ENCODE assay signal across 9 mouse cellular contexts in genomic region chr10:84143674-84144343, GRCm38 (mm10).
DNase-seq lines count a peak whose midpoint lies in the region; ATAC-seq and TF ChIP-seq lines count a peak whose summit lies in the region.
"Had no signal": no experiment of that assay in that cellular context is flagged by ENCODE, and none has a peak within 500 bp of the region (broad histone marks: within the 10 kb centered on the region; RNA-seq: fewer than 3 reads in every experiment).

No protein-coding gene starts in this region.

- no peak overlapping the region for H3ac ChIP-seq in myocyte (ENCODE audit: control insufficient read depth, insufficient read length)

- no peak for ATAC-seq in kidney, postnatal 0 days (replicated peaks; ENCODE audit: low FRiP score, low read depth)
- ATAC-seq in kidney, embryonic 14.5 days (ENCODE audit: low FRiP score, low TSS enrichment) = no peak
- peak; percentile 60; the same call in 1 of the 2 replicates for ATAC-seq in embryonic facial prominence, embryonic 14.5 days (ENCODE audit: low read depth)
- ATAC-seq: forebrain, embryonic 15.5 days had no signal

- no peaks in the 10 kb centered on the region for H3K36me3 ChIP-seq in kidney, postnatal 0 days (ENCODE audit: insufficient read depth, low read length)
- no peaks in the 10 kb centered on the region for H3K36me3 ChIP-seq in kidney, embryonic 14.5 days (ENCODE audit: control insufficient read depth, insufficient read depth, low read length)
- H3K36me3 ChIP-seq in embryonic facial prominence, embryonic 14.5 days (ENCODE audit: control insufficient read depth, insufficient read depth, low read length) = no peaks in the 10 kb centered on the region
- H3K36me3 ChIP-seq in limb, embryonic 10.5 days = no peaks in the 10 kb centered on the region
- no peaks in the 10 kb centered on the region for H3K36me3 ChIP-seq in myocyte (ENCODE audit: control insufficient read depth, insufficient read depth)
- H3K36me3 ChIP-seq: forebrain, embryonic 15.5 days had no signal

- no peak overlapping the region for H3K4me3 ChIP-seq in kidney, postnatal 0 days (replicated peaks; ENCODE audit: low read depth, low read length)
- no peak overlapping the region for H3K4me3 ChIP-seq in kidney, embryonic 14.5 days (ENCODE audit: low read length)
- no peak overlapping the region for H3K4me3 ChIP-seq in embryonic facial prominence, embryonic 14.5 days (ENCODE audit: low read depth, low read length)
- no peak overlapping the region for H3K4me3 ChIP-seq in limb, embryonic 10.5 days
- no peak overlapping the region for H3K4me3 ChIP-seq in myocyte
- H3K4me3 ChIP-seq: forebrain, embryonic 15.5 days had no signal

- intact Hi-C loops in left cerebral cortex, postnatal 36 days (cut with DNase I) = no loop called here

- no peak for TF ChIP-seq CTCF in kidney, postnatal 0 days (IDR thresholded peaks at IDR 0.05; ENCODE audit: low read depth)

- H3K27me3 ChIP-seq in kidney, postnatal 0 days (ENCODE audit: insufficient read depth, low read length) = no peaks in the 10 kb centered on the region
- no peaks in the 10 kb centered on the region for H3K27me3 ChIP-seq in kidney, embryonic 14.5 days (ENCODE audit: control insufficient read depth, insufficient read depth, low read length)
- H3K27me3 ChIP-seq in embryonic facial prominence, embryonic 14.5 days (replicated peaks; ENCODE audit: control insufficient read depth, insufficient read depth, low read length) = no peaks in the 10 kb centered on the region
- H3K27me3 ChIP-seq in limb, embryonic 10.5 days (ENCODE audit: low read depth, poor library complexity, severe bottlenecking) = no peaks in the 10 kb centered on the region
- H3K27me3 ChIP-seq in myocyte (ENCODE audit: control insufficient read depth, insufficient read depth, insufficient read length) = no peaks in the 10 kb centered on the region
- H3K27me3 ChIP-seq: forebrain, embryonic 15.5 days had no signal

- H3K4me2 ChIP-seq in kidney, postnatal 0 days (ENCODE audit: low read length) = no peak overlapping the region
- H3K4me2 ChIP-seq in kidney, embryonic 14.5 days (replicated peaks; ENCODE audit: low read depth, low read length) = no peak overlapping the region
- H3K4me2 ChIP-seq in embryonic facial prominence, embryonic 14.5 days (ENCODE audit: low read depth, low read length) = no peak overlapping the region
- peak overlapping the region; percentile 27 for H3K4me2 ChIP-seq in myocyte (ENCODE audit: low read depth)
- H3K4me2 ChIP-seq: forebrain, embryonic 15.5 days had no signal

- H3K9me3 ChIP-seq in kidney, postnatal 0 days (replicated peaks; ENCODE audit: low read length) = no peaks in the 10 kb centered on the region
- no peaks in the 10 kb centered on the region for H3K9me3 ChIP-seq in kidney, embryonic 14.5 days (ENCODE audit: control insufficient read depth, low read length)
- H3K9me3 ChIP-seq in embryonic facial prominence, embryonic 14.5 days (ENCODE audit: control insufficient read depth, low read length) = peaks cover 4% of the 10 kb centered on the region; the same call in 1 of the 2 replicates
- H3K9me3 ChIP-seq in limb, embryonic 10.5 days (replicated peaks) = no peaks in the 10 kb centered on the region
- H3K9me3 ChIP-seq: forebrain, embryonic 15.5 days had no signal

- no peaks in the 10 kb centered on the region for H3K4me1 ChIP-seq in kidney, postnatal 0 days (replicated peaks; ENCODE audit: insufficient read depth, low read length)
- 0 out of 2 replicates have a peak, but pooled peaks cover 3% of the 10 kb centered on the region for H3K4me1 ChIP-seq in kidney, embryonic 14.5 days (ENCODE audit: control insufficient read depth, insufficient read depth, low read length)
- peaks cover 9% of the 10 kb centered on the region for H3K4me1 ChIP-seq in embryonic facial prominence, embryonic 14.5 days (ENCODE audit: control insufficient read depth, insufficient read depth, low read length)
- H3K4me1 ChIP-seq in limb, embryonic 10.5 days = peaks cover 15% of the 10 kb centered on the region
- H3K4me1 ChIP-seq: forebrain, embryonic 15.5 days had no signal

- H3K27ac ChIP-seq in kidney, postnatal 0 days = no peak overlapping the region
- no peak overlapping the region for H3K27ac ChIP-seq in kidney, embryonic 14.5 days (ENCODE audit: low read depth, low read length)
- H3K27ac ChIP-seq in embryonic facial prominence, embryonic 14.5 days (replicated peaks; ENCODE audit: low read depth, low read length) = no peak overlapping the region
- H3K27ac ChIP-seq in limb, embryonic 10.5 days = peak overlapping the region; percentile 22; the same call in 1 of the 2 replicates
- H3K27ac ChIP-seq: forebrain, embryonic 15.5 days had no signal

- no peak for TF ChIP-seq POLR2A in myocyte (IDR thresholded peaks at IDR 0.05; ENCODE audit: insufficient read length, low read depth)

- H3K9ac ChIP-seq in kidney, postnatal 0 days (ENCODE audit: low read depth, low read length) = no peak overlapping the region
- H3K9ac ChIP-seq in kidney, embryonic 14.5 days (ENCODE audit: low read depth, low read length) = no peak overlapping the region
- H3K9ac ChIP-seq in embryonic facial prominence, embryonic 14.5 days (ENCODE audit: low read depth, low read length) = no peak overlapping the region
- H3K9ac ChIP-seq: forebrain, embryonic 15.5 days had no signal

- no peaks in the 10 kb centered on the region for H3K79me2 ChIP-seq in myocyte (ENCODE audit: control insufficient read depth, insufficient read depth)

- WGBS in kidney, postnatal 0 days = 16% methylated on average over 5 of the region's 5 CpGs
- 24% methylated on average over 5 of the region's 5 CpGs for WGBS in kidney, embryonic 14.5 days
- WGBS in embryonic facial prominence, embryonic 14.5 days = 24% methylated on average over 5 of the region's 5 CpGs
- WGBS in limb, embryonic 10.5 days = 57% methylated on average over 5 of the region's 5 CpGs

- peak; percentile 38 for DNase-seq in kidney, postnatal 0 days (ENCODE audit: low spot score)
- peak; percentile 70 for DNase-seq in embryonic facial prominence, embryonic 14.5 days (ENCODE audit: low spot score)
- DNase-seq in limb, embryonic 10.5 days (ENCODE audit: low spot score) = peak; percentile 35
- DNase-seq in MN1 (ENCODE audit: low spot score) = no peak
- no peak for DNase-seq in testis, postnatal 10 days (ENCODE audit: low spot score)
- no peak for DNase-seq in left cerebral cortex, postnatal 36 days (ENCODE audit: low spot score in 2 of 2)

TF ChIP-seq in myocyte, 11 proteins besides CTCF, POLR2A, EP300 and RAD21:
- TF ChIP-seq TCF12 (IDR thresholded peaks at IDR 0.05; ENCODE audit: insufficient read depth, poor library complexity, severe bottlenecking) (no peak), MYOG (IDR thresholded peaks at IDR 0.05; ENCODE audit: control insufficient read depth in 1 of 3, insufficient read depth in 1 of 3, insufficient read length in 2 of 3, low read depth in 2 of 3) (no peak), REST (IDR thresholded peaks at IDR 0.05; ENCODE audit: insufficient read depth, insufficient read length) (no peak), TCF3 (IDR thresholded peaks at IDR 0.05; ENCODE audit: insufficient read length, low read depth) (no peak), MAX (IDR thresholded peaks at IDR 0.05; ENCODE audit: low read depth) (no peak), E2F4 (IDR thresholded peaks at IDR 0.05; ENCODE audit: insufficient read depth) (no peak), USF1 (IDR thresholded peaks at IDR 0.05; ENCODE audit: low read depth) (peak; percentile 25), CEBPB (IDR thresholded peaks at IDR 0.05; ENCODE audit: insufficient read depth, poor library complexity, severe bottlenecking) (peak; percentile 46; the same call in 1 of the 2 replicates)

Comparison
In these comparisons a context has a peak if more than half of its experiments do, and no peak if none do; other contexts are left out.
1. DNase-seq: peak in kidney, postnatal 0 days (single experiment), embryonic facial prominence, embryonic 14.5 days (single experiment) and limb, embryonic 10.5 days (single experiment); none in MN1 (single experiment), testis, postnatal 10 days (single experiment) and left cerebral cortex, postnatal 36 days (0 of 2).